Mouse (Mus musculus): ENCODE results near the gene Opcml. TPM values are rescaled to one million over a fixed set of nuclear protein-coding genes. Genes with fewer than 3 reads are reported as not detected.
A peak's percentile ranks its signal among the peaks of the same experiment; 100 is the strongest.

The Opcml gene
- polyA plus RNA-seq, 1 experiment from 2014 or later: 3.4 TPM

DNA sequence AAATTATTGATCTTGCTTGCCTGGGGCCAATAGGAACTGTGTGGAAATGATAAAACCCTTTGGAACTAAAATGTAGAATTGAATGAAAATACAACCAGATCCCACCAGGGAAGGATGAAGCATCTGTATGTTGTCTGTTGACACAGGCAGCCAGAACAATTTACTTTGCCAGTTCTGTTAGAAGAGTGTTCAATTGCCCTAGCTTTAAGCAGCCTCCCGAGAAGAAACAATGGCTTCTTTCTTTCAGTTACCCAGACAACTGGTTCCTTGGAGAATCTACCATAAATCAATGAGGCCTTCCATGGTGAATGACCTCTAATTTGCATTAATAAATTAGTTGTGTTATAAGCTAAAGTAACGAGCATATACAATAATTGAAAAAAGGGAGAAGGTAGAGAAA is 346.0 kb downstream of the Opcml start:
- WGBS: 33% methylated on average over 2 of the region's 2 CpGs
- no peak overlapping the region for H3K9ac ChIP-seq
- no peak overlapping the region for H3K27ac ChIP-seq
- H3K36me3 ChIP-seq: no peaks in the 10 kb centered on the region
- no peaks in the 10 kb centered on the region for H3K27me3 ChIP-seq (replicated peaks)
- ATAC-seq: no peak
- H3K4me1 ChIP-seq (replicated peaks): no peaks in the 10 kb centered on the region
- no peak overlapping the region for H3K4me2 ChIP-seq (replicated peaks)
- no peak overlapping the region for H3K4me3 ChIP-seq (replicated peaks)
- no peaks in the 10 kb centered on the region for H3K9me3 ChIP-seq

DNA sequence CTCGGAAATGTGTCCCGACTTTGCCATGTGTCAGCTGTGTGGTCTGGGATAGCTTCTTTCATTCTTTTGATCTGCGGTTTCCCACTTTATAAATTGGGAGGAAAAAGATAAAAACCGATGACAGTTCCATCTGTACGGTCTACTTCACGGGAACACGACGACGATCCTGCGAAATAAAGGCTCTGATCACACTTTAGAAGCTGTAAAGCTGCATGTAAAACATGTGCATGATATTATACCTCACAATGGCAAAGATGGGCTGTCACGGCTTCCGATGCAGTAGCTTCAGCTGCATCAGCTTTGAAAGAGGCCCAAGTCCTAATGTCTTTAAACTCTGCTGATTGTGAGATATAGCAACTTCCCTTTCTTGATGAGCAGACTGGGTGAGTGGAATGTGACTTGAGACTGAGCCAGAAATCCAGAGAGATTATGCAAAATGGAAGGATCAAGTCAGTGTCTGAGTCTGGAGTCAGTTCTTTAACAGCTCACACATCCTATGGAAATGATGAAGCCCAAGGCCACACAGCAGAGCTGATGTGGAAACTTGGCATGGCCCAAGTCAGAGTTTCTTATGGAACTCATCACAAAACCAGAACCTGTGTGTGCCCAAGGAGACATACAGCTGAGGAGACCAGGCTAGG is 349.5 kb downstream of the Opcml start:
- Histone ChIP-seq H3K27me3 (replicated peaks) (no peaks in the 10 kb centered on the region), H3K27ac (no peak overlapping the region), H3K4me2 (replicated peaks) (no peak overlapping the region), H3K36me3 (no peaks in the 10 kb centered on the region), H3K4me3 (replicated peaks) (no peak overlapping the region), H3K9ac (no peak overlapping the region), H3K9me3 (no peaks in the 10 kb centered on the region), H3K4me1 (replicated peaks) (no peaks in the 10 kb centered on the region)
- WGBS: 86% methylated on average over 12 of the region's 12 CpGs
- no peak for ATAC-seq

GRCm38 (mm10) chr9:28149507-28149906 is 358.9 kb downstream of the Opcml start:
- Histone ChIP-seq H3K27ac (no peak overlapping the region), H3K9ac (no peak overlapping the region), H3K4me3 (replicated peaks) (no peak overlapping the region), H3K27me3 (replicated peaks) (no peaks in the 10 kb centered on the region), H3K9me3 (no peaks in the 10 kb centered on the region), H3K4me2 (replicated peaks) (no peak overlapping the region), H3K4me1 (replicated peaks) (no peaks in the 10 kb centered on the region), H3K36me3 (no peaks in the 10 kb centered on the region)
- ATAC-seq: no peak
- 83% methylated on average over 3 of the region's 3 CpGs for WGBS

DNA sequence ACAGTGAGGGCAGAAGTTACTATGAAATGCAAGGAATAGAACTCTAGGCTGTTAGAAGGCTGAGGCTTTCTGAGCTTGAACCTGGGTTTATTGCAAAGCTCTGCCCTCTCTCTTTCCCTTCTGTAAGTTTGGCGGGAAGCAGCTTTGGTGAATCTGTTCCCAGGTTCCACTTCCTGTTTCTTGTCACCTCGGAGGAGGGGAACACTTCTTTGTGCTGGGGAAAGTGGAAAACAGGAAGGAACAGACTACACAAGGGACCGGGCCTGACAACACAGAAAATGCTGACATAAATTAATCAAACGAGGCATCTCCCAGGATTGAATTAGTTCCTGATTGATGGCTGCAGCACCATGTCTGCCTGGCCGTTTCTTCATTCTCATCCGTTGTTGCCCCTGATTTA is 363.2 kb downstream of the Opcml start:
- Histone ChIP-seq H3K4me2 (replicated peaks) (no peak overlapping the region), H3K9me3 (no peaks in the 10 kb centered on the region), H3K27me3 (replicated peaks) (no peaks in the 10 kb centered on the region), H3K4me1 (replicated peaks) (no peaks in the 10 kb centered on the region), H3K36me3 (no peaks in the 10 kb centered on the region), H3K27ac (no peak overlapping the region), H3K4me3 (replicated peaks) (no peak overlapping the region), H3K9ac (no peak overlapping the region)
- no peak for ATAC-seq
- 43% methylated on average over 6 of the region's 6 CpGs for WGBS

DNA sequence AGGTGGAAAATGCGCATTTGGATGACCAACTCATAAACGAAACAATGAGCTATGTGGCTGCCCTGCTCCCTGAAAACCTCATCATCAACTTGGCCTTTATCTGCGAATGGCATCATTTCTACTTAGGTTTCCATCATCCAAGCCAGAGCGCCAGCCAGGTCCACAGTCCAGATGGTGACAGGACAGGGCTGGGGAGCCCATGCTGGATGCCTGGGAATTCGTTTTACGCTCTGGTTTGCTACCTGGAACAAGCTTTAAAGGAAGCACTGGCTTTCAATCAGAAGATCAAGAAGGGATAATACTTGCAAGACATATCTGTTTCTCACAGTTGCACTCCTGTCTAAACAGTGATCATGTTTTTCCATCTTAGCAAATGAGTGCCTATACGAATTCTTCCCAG is 366.5 kb downstream of the Opcml start:
- 77% methylated on average over 7 of the region's 7 CpGs for WGBS
- H3K27ac ChIP-seq: no peak overlapping the region
- H3K4me2 ChIP-seq (replicated peaks): no peak overlapping the region
- H3K4me3 ChIP-seq (replicated peaks): no peak overlapping the region
- ATAC-seq: no peak
- no peaks in the 10 kb centered on the region for H3K27me3 ChIP-seq (replicated peaks)
- no peaks in the 10 kb centered on the region for H3K4me1 ChIP-seq (replicated peaks)
- no peaks in the 10 kb centered on the region for H3K9me3 ChIP-seq
- H3K36me3 ChIP-seq: no peaks in the 10 kb centered on the region
- no peak overlapping the region for H3K9ac ChIP-seq

- Histone ChIP-seq H3K9me3 (no peaks in the 10 kb centered on the region), H3K4me2 (replicated peaks) (no peak overlapping the region), H3K27ac (no peak overlapping the region), H3K4me3 (replicated peaks) (no peak overlapping the region), H3K4me1 (replicated peaks) (no peaks in the 10 kb centered on the region), H3K9ac (no peak overlapping the region), H3K27me3 (replicated peaks) (no peaks in the 10 kb centered on the region), H3K36me3 (no peaks in the 10 kb centered on the region)
- WGBS: 88% methylated on average over 1 of the region's 1 CpGs
- no peak for ATAC-seq
Measured at GRCm38 (mm10) chr9:28160953-28161352, 370.4 kb downstream of the Opcml start.

- Histone ChIP-seq H3K36me3 (no peaks in the 10 kb centered on the region), H3K27me3 (replicated peaks) (no peaks in the 10 kb centered on the region), H3K9ac (no peak overlapping the region), H3K27ac (no peak overlapping the region), H3K4me2 (replicated peaks) (no peak overlapping the region), H3K4me1 (replicated peaks) (no peaks in the 10 kb centered on the region), H3K4me3 (replicated peaks) (no peak overlapping the region), H3K9me3 (no peaks in the 10 kb centered on the region)
- ATAC-seq: no peak
- whole genome bisulfite sequencing: 64% methylated on average over 4 of the region's 4 CpGs
Measured at GRCm38 (mm10) chr9:28163946-28164345, 373.4 kb downstream of the Opcml start.

GRCm38 (mm10) chr9:28171890-28172289 is 381.3 kb downstream of the Opcml start:
- no peaks in the 10 kb centered on the region for H3K36me3 ChIP-seq
- H3K27me3 ChIP-seq (replicated peaks): no peaks in the 10 kb centered on the region
- no peak overlapping the region for H3K9ac ChIP-seq
- no peak for ATAC-seq
- no peak overlapping the region for H3K4me3 ChIP-seq (replicated peaks)
- H3K27ac ChIP-seq: no peak overlapping the region
- 5% methylated on average over 6 of the region's 6 CpGs for WGBS
- no peak overlapping the region for H3K4me2 ChIP-seq (replicated peaks)
- H3K9me3 ChIP-seq: no peaks in the 10 kb centered on the region
- no peaks in the 10 kb centered on the region for H3K4me1 ChIP-seq (replicated peaks)

DNA sequence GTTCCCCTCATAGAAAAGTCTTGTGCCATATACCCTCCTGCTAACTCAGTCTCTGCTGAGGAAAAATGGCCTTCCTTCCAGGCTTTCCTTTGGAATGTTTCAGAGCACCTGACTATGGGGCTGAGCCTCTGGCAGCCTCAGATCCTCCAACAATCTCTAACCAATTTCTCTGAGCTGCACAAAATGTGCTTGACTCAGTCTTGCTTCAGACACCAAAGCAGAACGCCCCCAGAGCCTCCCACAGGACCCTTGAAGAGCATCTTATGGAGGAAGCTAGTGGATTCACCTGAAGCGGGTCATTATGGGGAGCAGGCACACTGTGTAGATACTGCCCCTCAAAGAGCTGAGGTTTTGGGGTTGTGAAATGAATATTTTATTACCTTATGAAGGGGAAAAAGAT is 386.5 kb downstream of the Opcml start:
- Histone ChIP-seq H3K9me3 (no peaks in the 10 kb centered on the region), H3K4me2 (replicated peaks) (no peak overlapping the region), H3K9ac (no peak overlapping the region), H3K27ac (no peak overlapping the region), H3K36me3 (no peaks in the 10 kb centered on the region), H3K27me3 (replicated peaks) (no peaks in the 10 kb centered on the region), H3K4me3 (replicated peaks) (no peak overlapping the region), H3K4me1 (replicated peaks) (no peaks in the 10 kb centered on the region)
- no peak for ATAC-seq
- 95% methylated on average over 2 of the region's 2 CpGs for WGBS

DNA sequence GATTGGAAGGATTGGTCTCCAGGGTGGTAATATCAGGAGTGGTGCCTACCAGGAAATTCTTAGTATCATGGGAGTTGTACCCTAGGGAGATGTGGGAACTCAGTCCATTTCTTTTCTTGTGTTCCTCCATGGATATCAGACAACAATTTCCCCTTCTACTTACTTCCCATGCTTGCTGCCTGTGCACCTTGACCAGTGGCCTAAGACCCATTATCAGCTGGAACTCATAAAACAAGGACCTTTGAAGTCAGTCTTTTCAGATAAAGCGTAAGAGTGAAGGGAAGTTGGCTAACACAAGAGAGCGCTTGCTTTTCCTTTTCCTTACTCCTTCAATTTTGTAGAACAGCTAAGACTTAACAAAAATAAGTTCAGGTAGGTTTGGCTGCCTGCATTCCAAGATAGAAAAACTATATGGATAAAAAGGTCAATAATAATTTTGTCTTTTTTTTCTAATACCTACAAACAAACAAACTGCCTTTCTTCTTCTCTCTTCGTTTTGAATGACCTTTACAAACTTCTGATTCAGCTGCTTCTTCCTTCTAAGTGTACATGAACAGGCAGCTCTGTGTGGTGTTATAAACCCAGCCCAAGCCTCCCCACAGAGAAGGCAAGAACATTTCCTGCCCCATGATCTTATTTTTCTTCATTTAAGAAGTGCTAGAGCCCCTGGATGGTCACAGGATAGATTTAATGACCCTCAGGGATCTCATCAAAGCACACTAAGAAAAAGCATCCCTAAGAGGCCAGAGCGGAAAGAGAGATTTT is 387.7 kb downstream of the Opcml start:
- Histone ChIP-seq H3K4me2 (replicated peaks) (no peak overlapping the region), H3K9me3 (no peaks in the 10 kb centered on the region), H3K27ac (no peak overlapping the region), H3K4me1 (replicated peaks) (no peaks in the 10 kb centered on the region), H3K27me3 (replicated peaks) (no peaks in the 10 kb centered on the region), H3K4me3 (replicated peaks) (no peak overlapping the region), H3K9ac (no peak overlapping the region), H3K36me3 (no peaks in the 10 kb centered on the region)
- peak; percentile 47 for ATAC-seq
- 65% methylated on average over 4 of the region's 4 CpGs for WGBS

DNA sequence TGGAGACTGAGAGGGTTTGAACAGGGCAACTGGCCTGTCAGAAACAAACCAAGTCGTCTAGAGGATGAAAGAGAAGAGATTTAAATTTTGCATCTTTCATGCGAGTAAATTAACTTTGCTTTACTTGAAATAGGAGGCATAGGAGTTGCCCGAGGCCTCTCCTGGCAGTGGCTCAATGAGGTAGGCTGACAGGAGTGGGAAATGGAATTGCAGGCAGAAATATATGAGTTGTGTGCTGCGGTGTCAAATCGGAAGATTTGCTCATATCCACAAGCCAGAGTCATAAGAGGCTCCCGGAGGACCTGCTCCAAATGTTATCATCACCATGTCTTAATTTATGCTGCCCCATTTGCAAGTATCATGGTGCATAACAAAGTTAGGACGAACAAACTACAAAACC is 391.3 kb downstream of the Opcml start:
- no peaks in the 10 kb centered on the region for H3K27me3 ChIP-seq (replicated peaks)
- H3K9me3 ChIP-seq: no peaks in the 10 kb centered on the region
- no peak for ATAC-seq
- 76% methylated on average over 7 of the region's 7 CpGs for WGBS
- H3K9ac ChIP-seq: no peak overlapping the region
- H3K27ac ChIP-seq: no peak overlapping the region
- H3K4me3 ChIP-seq (replicated peaks): no peak overlapping the region
- H3K36me3 ChIP-seq: no peaks in the 10 kb centered on the region
- no peak overlapping the region for H3K4me2 ChIP-seq (replicated peaks)
- no peaks in the 10 kb centered on the region for H3K4me1 ChIP-seq (replicated peaks)

DNA sequence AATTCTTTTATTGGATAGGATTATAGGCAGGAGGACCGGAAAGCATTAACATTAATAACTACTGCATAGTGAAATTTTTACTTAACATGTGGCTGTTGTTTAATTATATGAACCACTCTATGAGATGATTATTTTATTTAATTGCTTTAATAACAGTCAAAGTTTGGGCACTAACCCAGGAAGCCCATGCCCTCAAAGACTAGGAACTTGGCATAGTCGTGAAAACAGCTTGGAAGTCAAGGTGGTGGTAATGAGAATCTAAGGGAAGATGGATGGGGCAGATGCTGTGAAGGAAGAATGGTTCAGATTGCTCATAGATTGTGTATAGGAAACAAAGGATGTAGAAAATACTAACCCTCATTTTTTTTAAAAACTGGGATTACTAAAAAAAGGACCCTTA is 399.7 kb downstream of the Opcml start:
- H3K27me3 ChIP-seq (replicated peaks): no peaks in the 10 kb centered on the region
- H3K4me2 ChIP-seq (replicated peaks): no peak overlapping the region
- H3K4me3 ChIP-seq (replicated peaks): no peak overlapping the region
- no peak overlapping the region for H3K27ac ChIP-seq
- H3K9ac ChIP-seq: no peak overlapping the region
- ATAC-seq: no peak
- no peaks in the 10 kb centered on the region for H3K4me1 ChIP-seq (replicated peaks)
- H3K9me3 ChIP-seq: no peaks in the 10 kb centered on the region
- H3K36me3 ChIP-seq: no peaks in the 10 kb centered on the region
- 80% methylated on average over 2 of the region's 2 CpGs for WGBS

GRCm38 (mm10) chr9:28190751-28191150 is 400.2 kb downstream of the Opcml start:
- no peaks in the 10 kb centered on the region for H3K4me1 ChIP-seq (replicated peaks)
- H3K4me3 ChIP-seq (replicated peaks): no peak overlapping the region
- no peaks in the 10 kb centered on the region for H3K36me3 ChIP-seq
- H3K9me3 ChIP-seq: no peaks in the 10 kb centered on the region
- H3K4me2 ChIP-seq (replicated peaks): no peak overlapping the region
- ATAC-seq: no peak
- no peak overlapping the region for H3K27ac ChIP-seq
- WGBS: 79% methylated on average over 1 of the region's 1 CpGs
- no peaks in the 10 kb centered on the region for H3K27me3 ChIP-seq (replicated peaks)
- H3K9ac ChIP-seq: no peak overlapping the region
